Mouse (Mus musculus) E14TG2a.4 (cell line): ENCODE data around the gene Med31.

Source experiments
- CTCF ChIP-seq: conservative IDR thresholded peaks from 2 replicates; pipeline ENCODE4 v1.5.1; 2014; ENCODE audit warnings: low read length
- NANOG ChIP-seq: IDR thresholded peaks from 2 replicates; pipeline ENCODE4 v1.6.1; 2014; ENCODE audit warnings: borderline replicate concordance, low read length, mixed read lengths

- no peak for TF ChIP-seq CTCF
- TF ChIP-seq NANOG = no peak
These were observed 24.9 kb upstream of the Med31 start for GRCm38 (mm10) chr11:72240062-72240860.
